Mouse (Mus musculus) heart, postnatal 0 days (tissue): ENCODE measurements around the gene Ap3b1. TPM values are rescaled to one million over a fixed set of nuclear protein-coding genes. Genes with fewer than 3 reads are reported as not detected.
"Not testable (repeated sequence)": the region's sequence is repeated elsewhere in the genome, so short reads cannot be mapped to it uniquely, and the experiment has no call there.

Source experiments
- ATAC-seq: fragments of 200-750 bp; cut with Nextera tagmentation; 2 replicates; pipeline ENCODE4 v1.8.0; 2017; ENCODE audit warnings: low read depth, moderate number of reproducible peaks, moderate library complexity; ENCODE audit not compliant: insufficient read depth
- DNase-seq: peaks from one replicate; pipeline ENCODE4 v3.0.0-alpha.2; 2016; ENCODE audit warnings: low spot score
- H3K27ac ChIP-seq: fragments of 300-500 bp; sonication (generic); 2 replicates; pipeline ENCODE4 v1.5.1; 2014; ENCODE audit warnings: low read depth, mild to moderate bottlenecking
- H3K27me3 ChIP-seq: fragments of 300-500 bp; sonication (generic); 2 replicates; pipeline ENCODE4 v1.6.1; 2014; ENCODE audit warnings: low read length, mixed read lengths; ENCODE audit not compliant: control insufficient read depth, insufficient read depth
- H3K36me3 ChIP-seq: fragments of 300-500 bp; sonication (generic); replicated peaks from 2 replicates; pipeline ENCODE4 v1.6.1; 2014; ENCODE audit warnings: low read length, mixed read lengths; ENCODE audit not compliant: control insufficient read depth, insufficient read depth
- H3K4me1 ChIP-seq: fragments of 300-500 bp; sonication (generic); 2 replicates; pipeline ENCODE4 v1.6.1; 2014; ENCODE audit warnings: antibody characterized with exemption; ENCODE audit not compliant: control insufficient read depth, insufficient read depth
- H3K4me2 ChIP-seq: fragments of 300-500 bp; sonication (generic); 2 replicates; pipeline ENCODE4 v1.6.1; 2014; ENCODE audit warnings: low read depth, mild to moderate bottlenecking, low read length, moderate library complexity
- H3K4me3 ChIP-seq: fragments of 300-500 bp; sonication (generic); 2 replicates; pipeline ENCODE4 v1.5.1; 2014; ENCODE audit warnings: low read depth, low read length
- H3K9ac ChIP-seq: fragments of 300-500 bp; sonication (generic); replicated peaks from 2 replicates; pipeline ENCODE4 v1.6.1; 2014; ENCODE audit warnings: low read depth, low read length, mixed read lengths
- H3K9me3 ChIP-seq: fragments of 300-500 bp; sonication (generic); replicated peaks from 2 replicates; pipeline ENCODE4 v1.6.1; 2016; ENCODE audit warnings: low read length; ENCODE audit not compliant: control insufficient read depth
- CTCF ChIP-seq: IDR thresholded peaks from 2 replicates; pipeline ENCODE4 v1.5.1; 2016; ENCODE audit warnings: antibody characterized with exemption, control low read depth, low read depth
- EP300 ChIP-seq: IDR thresholded peaks from 2 replicates; pipeline ENCODE4 v1.6.1; 2016; ENCODE audit warnings: antibody characterized with exemption, low read depth
- WGBS: fragments of 180-500 bp; shearing (Covaris S2); extraction: QIAGEN DNeasy Blood & Tissue Kit; methylation state at CpG from one replicate; pipeline ENCODE4 v1.1.7; 2014; 5-methylcytosine and 5-hydroxymethylcytosine counted together
- polyA plus RNA-seq: library from polyadenylated mRNA; unstranded; fragments of >200 nt; fragmentation: Nextera tagmentation; extraction: Ambion mirVana; gene quantifications from 2 replicates; pipeline ENCODE4 v1.2.1, GENCODE M21; 2015
- total RNA-seq: library from RNA; depleted of rRNA; stranded (reverse); fragments of >200 nt; gene quantifications from 2 replicates; pipeline ENCODE4 v1.2.3, GENCODE M21; 2014; ENCODE audit warnings: low replicate concordance

Gene Ap3b1
- total and polyA plus RNA-seq, 2 experiments from 2014 or later = 22.5 to 26.0 TPM

DNA sequence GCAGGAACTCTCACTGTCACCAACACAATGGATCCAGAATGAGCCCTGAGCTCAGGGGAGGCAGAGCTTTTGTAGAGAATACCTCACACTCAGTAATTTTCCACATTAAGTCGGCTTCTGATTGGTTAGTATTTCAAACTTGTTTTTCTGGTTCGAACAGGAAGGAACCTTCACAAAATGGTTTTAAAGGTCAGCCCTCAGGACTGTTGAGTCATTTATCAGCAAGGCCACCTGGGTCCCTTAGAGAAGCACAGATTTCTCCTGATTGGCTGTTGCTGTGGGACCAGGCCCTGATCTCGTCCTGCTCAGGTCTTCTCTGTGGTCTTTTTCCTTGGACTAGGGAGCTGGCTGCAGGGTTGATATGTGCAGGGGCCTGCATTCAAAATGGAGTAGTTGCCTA, 30.7 kb upstream of the Ap3b1 start:
- Histone ChIP-seq H3K4me1 (no peaks in the 10 kb centered on the region), H3K9ac (no peak overlapping the region), H3K36me3 (no peaks in the 10 kb centered on the region), H3K27me3 (no peaks in the 10 kb centered on the region), H3K27ac (no peak overlapping the region), H3K4me2 (no peak overlapping the region), H3K9me3 (0 out of 2 replicates have a peak, but pooled peaks cover 3% of the 10 kb centered on the region), H3K4me3 (no peak overlapping the region)
- DNase-seq (no peak), ATAC-seq (no peak)
- 63% methylated on average over 3 of the region's 3 CpGs for WGBS
- TF ChIP-seq CTCF = no peak
- no peak for TF ChIP-seq EP300

DNA sequence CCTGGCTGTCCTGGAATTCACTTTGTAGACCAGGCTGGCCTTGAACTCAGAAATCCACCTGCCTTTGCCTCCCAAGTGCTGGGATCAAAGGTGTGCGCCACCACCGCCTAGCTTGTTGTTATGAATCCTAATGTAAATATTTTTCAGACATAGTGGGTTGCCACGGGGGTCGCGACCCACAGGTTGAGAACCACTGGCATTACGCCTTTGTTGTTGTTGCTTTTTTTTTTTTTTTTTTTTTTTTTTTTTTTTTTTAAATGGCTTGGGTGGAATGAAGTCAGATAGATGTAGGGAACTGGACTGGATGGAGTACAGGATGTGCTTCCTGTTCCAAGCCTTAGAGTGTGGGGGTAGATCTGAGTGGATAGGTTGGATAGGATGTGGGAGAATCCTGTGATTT, 29.8 kb upstream of the Ap3b1 start:
- H3K9me3 ChIP-seq, H3K4me3 ChIP-seq, H3K27ac ChIP-seq, H3K4me2 ChIP-seq, ATAC-seq, H3K4me1 ChIP-seq, DNase-seq, H3K9ac ChIP-seq, H3K27me3 ChIP-seq, H3K36me3 ChIP-seq: not testable (repeated sequence)
- WGBS = 82% methylated on average over 6 of the region's 6 CpGs

DNA sequence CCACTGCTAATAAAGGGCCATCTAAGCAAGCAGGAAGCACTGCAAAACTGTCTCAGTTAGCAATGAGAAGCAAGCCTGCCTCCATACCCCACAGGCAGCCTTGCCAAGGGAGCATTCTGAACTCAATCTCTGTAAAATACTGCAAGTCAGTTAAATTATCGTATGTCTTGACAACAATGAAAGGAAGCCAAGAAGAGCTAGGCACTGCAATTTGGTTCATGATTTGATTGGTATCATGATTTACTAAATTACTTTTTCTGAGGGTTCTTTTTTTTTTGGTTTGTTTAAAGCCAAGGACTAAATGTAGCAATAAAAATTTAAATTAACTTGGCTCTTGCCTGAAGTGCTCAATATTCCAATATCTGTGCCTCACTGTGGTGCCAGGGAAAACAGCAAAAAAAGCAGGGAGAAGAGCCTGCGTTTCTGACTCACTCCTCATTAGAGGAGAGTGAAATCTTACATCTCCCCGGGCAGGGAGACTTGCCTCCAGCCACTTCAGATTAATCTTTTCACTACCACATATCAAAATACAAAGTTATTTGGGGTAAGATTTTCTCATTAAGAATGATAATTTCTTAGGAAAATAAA, 28.3 kb upstream of the Ap3b1 start:
- DNase-seq (no peak), ATAC-seq (no peak)
- Histone ChIP-seq H3K27me3 (no peaks in the 10 kb centered on the region), H3K4me2 (no peak overlapping the region), H3K9ac (no peak overlapping the region), H3K9me3 (no peaks in the 10 kb centered on the region), H3K4me3 (no peak overlapping the region), H3K27ac (no peak overlapping the region), H3K4me1 (no peaks in the 10 kb centered on the region), H3K36me3 (no peaks in the 10 kb centered on the region)
- WGBS = 68% methylated on average over 3 of the region's 3 CpGs
- no peak for TF ChIP-seq CTCF
- TF ChIP-seq EP300 = no peak

DNA sequence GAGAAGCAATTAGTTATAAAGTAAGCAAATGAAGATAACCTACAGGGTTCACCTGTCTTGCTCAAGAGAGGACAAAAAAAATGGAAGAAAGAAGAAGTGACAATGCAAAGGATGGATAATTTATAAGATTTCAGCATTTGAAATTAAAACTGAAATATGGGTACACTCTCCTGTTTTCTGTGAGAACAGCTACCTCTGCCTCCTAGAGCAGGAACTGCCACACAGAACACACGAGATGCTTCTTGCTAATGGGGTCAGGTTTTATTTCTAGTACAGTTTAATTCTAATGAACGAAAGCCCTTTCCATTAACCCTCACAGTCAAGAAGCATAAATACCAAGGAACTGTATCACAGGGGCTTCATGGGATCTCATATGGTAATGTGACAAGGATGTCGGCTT, 20.4 kb upstream of the Ap3b1 start:
- Histone ChIP-seq H3K4me2 (no peak overlapping the region), H3K9ac (no peak overlapping the region), H3K9me3 (no peaks in the 10 kb centered on the region), H3K4me3 (no peak overlapping the region), H3K27ac (no peak overlapping the region), H3K4me1 (no peaks in the 10 kb centered on the region), H3K27me3 (no peaks in the 10 kb centered on the region), H3K36me3 (no peaks in the 10 kb centered on the region)
- 75% methylated on average over 3 of the region's 3 CpGs for WGBS
- no peak for DNase-seq
- no peak for ATAC-seq
- TF ChIP-seq CTCF = no peak
- no peak for TF ChIP-seq EP300

DNA sequence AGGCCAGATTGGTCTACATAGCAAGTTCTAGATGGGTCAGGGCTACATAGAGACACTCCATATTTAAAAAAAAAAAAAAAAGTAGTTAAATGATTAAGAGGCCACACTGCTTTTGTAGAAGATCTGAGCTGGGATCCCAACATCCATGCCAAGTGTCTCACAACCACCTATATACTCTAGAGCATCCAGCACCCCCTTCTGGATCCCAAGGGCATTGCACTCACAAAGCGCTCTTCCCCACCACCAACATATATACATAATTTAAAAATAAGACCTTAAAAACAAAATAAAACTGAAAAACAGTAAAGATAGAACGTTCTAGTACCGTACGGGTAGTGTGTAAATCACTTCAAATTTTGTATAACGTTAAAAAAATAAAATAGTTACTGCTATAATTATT, 15.6 kb upstream of the Ap3b1 start:
- Histone ChIP-seq H3K27ac (no peak overlapping the region), H3K4me3 (no peak overlapping the region), H3K9me3 (no peaks in the 10 kb centered on the region), H3K9ac (no peak overlapping the region), H3K36me3 (no peaks in the 10 kb centered on the region), H3K4me2 (no peak overlapping the region), H3K4me1 (no peaks in the 10 kb centered on the region), H3K27me3 (no peaks in the 10 kb centered on the region)
- WGBS = 86% methylated on average over 5 of the region's 5 CpGs
- peak; percentile 15; the same call in 1 of the 2 replicates for TF ChIP-seq CTCF
- TF ChIP-seq EP300 = no peak
- ATAC-seq (no peak), DNase-seq (no peak)

DNA sequence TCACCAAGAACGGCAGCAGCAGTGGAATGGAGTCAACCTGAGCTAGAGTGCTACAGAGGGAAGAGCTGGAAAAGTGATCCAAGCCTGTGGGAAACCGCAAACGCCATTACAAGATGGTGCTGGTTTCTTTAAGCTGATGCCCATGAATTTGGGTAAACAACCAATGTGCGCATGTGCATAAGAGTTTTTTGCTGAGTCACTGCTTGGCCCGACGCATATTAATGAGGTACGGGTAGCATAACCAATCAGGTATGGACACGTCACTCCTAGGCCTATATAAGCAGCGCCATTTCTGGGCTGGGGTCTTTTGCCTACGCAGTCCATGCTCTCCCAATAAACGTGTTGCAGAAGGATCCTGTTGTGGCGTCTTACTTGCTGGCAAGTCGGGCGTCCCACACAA, 14.2 kb upstream of the Ap3b1 start:
- H3K4me1 ChIP-seq, H3K27me3 ChIP-seq, DNase-seq, H3K4me2 ChIP-seq, H3K27ac ChIP-seq, H3K4me3 ChIP-seq, H3K9me3 ChIP-seq, ATAC-seq, H3K9ac ChIP-seq, H3K36me3 ChIP-seq: not testable (repeated sequence)
- 92% methylated on average over 14 of the region's 14 CpGs for WGBS
